Mouse (Mus musculus): ENCODE results near the gene Pxt1. TPM values are rescaled to one million over a fixed set of nuclear protein-coding genes. Genes with fewer than 3 reads are reported as not detected.

Gene Pxt1
- polyA plus RNA-seq, 1 experiment from 2014 or later: not detected

- Histone ChIP-seq H3K4me2 (replicated peaks) (no peak overlapping the region), H3K4me3 (no peak overlapping the region), H3K9me3 (no peaks in the 10 kb centered on the region), H3K4me1 (peaks cover 23% of the 10 kb centered on the region), H3K27ac (replicated peaks) (peak overlapping the region; percentile 70), H3K36me3 (no peaks in the 10 kb centered on the region), H3K9ac (replicated peaks) (no peak overlapping the region), H3K27me3 (no peaks in the 10 kb centered on the region)
- 72% methylated on average over 13 of the region's 13 CpGs for WGBS
- 0 out of 2 replicates have a peak, but pooled peaks have one; percentile 20 for ATAC-seq (replicated peaks)
Measured at GRCm38 (mm10) chr17:28905377-28905916, 38.2 kb downstream of the Pxt1 start.

- H3K4me2 ChIP-seq (replicated peaks): no peak overlapping the region
- H3K27me3 ChIP-seq: no peaks in the 10 kb centered on the region
Measured at GRCm38 (mm10) chr17:28904546-28905376, 38.9 kb downstream of the Pxt1 start.

GRCm38 (mm10) chr17:28901559-28901958, 42.1 kb downstream of the Pxt1 start:
- ATAC-seq (replicated peaks): no peak
- no peak overlapping the region for H3K27ac ChIP-seq (replicated peaks)
- no peak overlapping the region for H3K9ac ChIP-seq (replicated peaks)
- no peaks in the 10 kb centered on the region for H3K27me3 ChIP-seq
- 76% methylated on average over 4 of the region's 4 CpGs for WGBS
- no peak overlapping the region for H3K4me3 ChIP-seq
- H3K9me3 ChIP-seq: no peaks in the 10 kb centered on the region
- H3K4me2 ChIP-seq (replicated peaks): no peak overlapping the region
- H3K4me1 ChIP-seq: peaks cover 10% of the 10 kb centered on the region
- H3K36me3 ChIP-seq: no peaks in the 10 kb centered on the region

More at GRCm38 (mm10) chr17:28904546-28905376, 38.9 kb downstream of the Pxt1 start:
- Histone ChIP-seq H3K9me3 (no peaks in the 10 kb centered on the region), H3K4me3 (no peak overlapping the region), H3K4me1 (peaks cover 23% of the 10 kb centered on the region), H3K36me3 (no peaks in the 10 kb centered on the region), H3K9ac (replicated peaks) (no peak overlapping the region), H3K27ac (replicated peaks) (peak overlapping the region; percentile 70)
- peak; percentile 85 for ATAC-seq (replicated peaks)
- 28% methylated on average over 23 of the region's 23 CpGs for WGBS

- no peak for ATAC-seq (replicated peaks)
- 76% methylated on average over 19 of the region's 19 CpGs for WGBS
- Histone ChIP-seq H3K9me3 (no peaks in the 10 kb centered on the region), H3K27ac (replicated peaks) (no peak overlapping the region), H3K27me3 (no peaks in the 10 kb centered on the region), H3K4me1 (peaks cover under 1% of the 10 kb centered on the region), H3K36me3 (no peaks in the 10 kb centered on the region), H3K9ac (replicated peaks) (no peak overlapping the region), H3K4me2 (replicated peaks) (no peak overlapping the region), H3K4me3 (no peak overlapping the region)
Measured at GRCm38 (mm10) chr17:28899427-28899826, 44.2 kb downstream of the Pxt1 start.

- Histone ChIP-seq H3K9ac (replicated peaks) (no peak overlapping the region), H3K4me1 (no peaks in the 10 kb centered on the region), H3K36me3 (no peaks in the 10 kb centered on the region), H3K4me2 (replicated peaks) (no peak overlapping the region), H3K9me3 (no peaks in the 10 kb centered on the region), H3K27ac (replicated peaks) (no peak overlapping the region), H3K4me3 (no peak overlapping the region), H3K27me3 (no peaks in the 10 kb centered on the region)
- ATAC-seq (replicated peaks): no peak
- whole genome bisulfite sequencing: 85% methylated on average over 5 of the region's 5 CpGs
Measured at GRCm38 (mm10) chr17:28898249-28898648, 45.4 kb downstream of the Pxt1 start.

GRCm38 (mm10) chr17:28897817-28898216, 45.8 kb downstream of the Pxt1 start:
- no peak overlapping the region for H3K4me3 ChIP-seq
- no peak overlapping the region for H3K9ac ChIP-seq (replicated peaks)
- no peak overlapping the region for H3K27ac ChIP-seq (replicated peaks)
- no peaks in the 10 kb centered on the region for H3K4me1 ChIP-seq
- no peaks in the 10 kb centered on the region for H3K27me3 ChIP-seq
- no peak overlapping the region for H3K4me2 ChIP-seq (replicated peaks)
- 90% methylated on average over 5 of the region's 5 CpGs for WGBS
- H3K9me3 ChIP-seq: no peaks in the 10 kb centered on the region
- H3K36me3 ChIP-seq: no peaks in the 10 kb centered on the region
- no peak for ATAC-seq (replicated peaks)

- Histone ChIP-seq H3K9ac (replicated peaks) (no peak overlapping the region), H3K36me3 (no peaks in the 10 kb centered on the region), H3K4me2 (replicated peaks) (no peak overlapping the region), H3K9me3 (no peaks in the 10 kb centered on the region), H3K27ac (replicated peaks) (no peak overlapping the region), H3K27me3 (no peaks in the 10 kb centered on the region), H3K4me3 (no peak overlapping the region), H3K4me1 (no peaks in the 10 kb centered on the region)
- no peak for ATAC-seq (replicated peaks)
- WGBS: 92% methylated on average over 11 of the region's 11 CpGs
Measured at GRCm38 (mm10) chr17:28896095-28896780, 47.4 kb downstream of the Pxt1 start.

GRCm38 (mm10) chr17:28895217-28895875, 48.3 kb downstream of the Pxt1 start:
- Histone ChIP-seq H3K4me3 (no peak overlapping the region), H3K4me2 (replicated peaks) (no peak overlapping the region), H3K4me1 (no peaks in the 10 kb centered on the region), H3K27me3 (no peaks in the 10 kb centered on the region), H3K9ac (replicated peaks) (no peak overlapping the region), H3K36me3 (no peaks in the 10 kb centered on the region), H3K27ac (replicated peaks) (no peak overlapping the region), H3K9me3 (no peaks in the 10 kb centered on the region)
- 94% methylated on average over 21 of the region's 21 CpGs for WGBS
- ATAC-seq (replicated peaks): no peak

- 88% methylated on average over 11 of the region's 11 CpGs for WGBS
- Histone ChIP-seq H3K4me3 (no peak overlapping the region), H3K27me3 (no peaks in the 10 kb centered on the region), H3K9me3 (no peaks in the 10 kb centered on the region), H3K36me3 (no peaks in the 10 kb centered on the region), H3K9ac (replicated peaks) (no peak overlapping the region), H3K4me1 (no peaks in the 10 kb centered on the region), H3K27ac (replicated peaks) (no peak overlapping the region), H3K4me2 (replicated peaks) (no peak overlapping the region)
- ATAC-seq (replicated peaks): no peak
Measured at GRCm38 (mm10) chr17:28894050-28894767, 49.4 kb downstream of the Pxt1 start.

- Histone ChIP-seq H3K27me3 (no peaks in the 10 kb centered on the region), H3K27ac (replicated peaks) (no peak overlapping the region)
- WGBS: 79% methylated on average over 8 of the region's 8 CpGs
Measured at GRCm38 (mm10) chr17:28886266-28886665, 57.4 kb downstream of the Pxt1 start.

GRCm38 (mm10) chr17:28885231-28885630, 58.4 kb downstream of the Pxt1 start:
- Histone ChIP-seq H3K27ac (replicated peaks) (no peak overlapping the region), H3K4me2 (replicated peaks) (no peak overlapping the region), H3K9ac (replicated peaks) (no peak overlapping the region), H3K4me1 (peaks cover 3% of the 10 kb centered on the region; the same call in 1 of the 2 replicates), H3K36me3 (no peaks in the 10 kb centered on the region), H3K4me3 (no peak overlapping the region), H3K9me3 (no peaks in the 10 kb centered on the region), H3K27me3 (no peaks in the 10 kb centered on the region)
- no peak for ATAC-seq (replicated peaks)
- WGBS: 88% methylated on average over 8 of the region's 8 CpGs

More at GRCm38 (mm10) chr17:28886266-28886665, 57.4 kb downstream of the Pxt1 start:
- peaks cover 3% of the 10 kb centered on the region; the same call in 1 of the 2 replicates for H3K4me1 ChIP-seq
- H3K36me3 ChIP-seq: no peaks in the 10 kb centered on the region
- no peaks in the 10 kb centered on the region for H3K9me3 ChIP-seq
- H3K9ac ChIP-seq (replicated peaks): no peak overlapping the region
- H3K4me2 ChIP-seq (replicated peaks): no peak overlapping the region
- no peak overlapping the region for H3K4me3 ChIP-seq
- no peak for ATAC-seq (replicated peaks)

Data from forebrain, embryonic 15.5 days (tissue).